Mouse (Mus musculus) spleen, postnatal 14 days (tissue): ENCODE data around the gene Elac2.

Experiments
- DNase-seq, 2 experiments: peaks; one replicate each; pipeline ENCODE4 v3.0.0; 2021 to 2022; ENCODE audit warnings: low spot score in 2 of 2

Gene Elac2

DNA sequence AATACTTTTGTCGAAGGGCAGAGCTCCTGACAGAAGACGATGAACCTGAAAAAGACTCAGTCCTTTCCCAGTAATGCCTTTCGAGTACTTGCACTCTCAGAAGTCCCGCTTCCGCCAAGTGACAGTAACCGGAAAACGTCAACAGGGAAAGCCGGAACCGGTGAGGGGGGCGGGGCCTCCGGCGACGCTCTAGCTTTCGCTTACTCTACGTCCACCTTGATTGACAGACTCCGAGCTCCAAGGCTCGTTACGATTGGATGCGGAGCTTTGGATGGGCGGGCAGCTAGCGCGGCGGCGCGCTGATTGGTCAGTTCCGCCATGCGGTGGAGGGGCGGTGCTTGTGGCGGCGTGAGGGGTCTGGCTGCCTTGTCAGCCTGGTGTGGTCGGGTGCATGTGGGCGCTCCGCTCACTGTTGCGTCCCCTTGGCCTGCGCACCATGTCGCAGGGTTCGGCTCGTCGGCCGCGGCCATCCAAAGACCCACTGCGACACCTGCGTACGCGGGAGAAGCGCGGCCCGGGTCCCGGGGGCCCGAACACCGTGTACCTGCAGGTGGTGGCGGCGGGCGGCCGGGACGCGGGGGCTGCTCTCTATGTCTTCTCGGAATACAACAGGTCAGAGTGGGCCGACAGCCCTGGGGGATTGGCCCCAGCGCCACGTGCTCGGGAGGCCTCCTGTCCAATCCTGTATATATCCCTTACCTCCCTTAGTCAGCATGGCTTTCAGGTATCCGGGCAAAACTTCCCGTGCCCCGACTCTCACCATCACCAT, at the start of gene Elac2:
Gene Elac2 (plus strand): TSS at position 319 of the 769 bp plus-strand sequence.
- peak; percentile 93 to 95 for DNase-seq

- no peak for DNase-seq
These were observed 49.7 kb upstream of the Elac2 start for GRCm38 (mm10) chr11:64929130-64929529.

DNA sequence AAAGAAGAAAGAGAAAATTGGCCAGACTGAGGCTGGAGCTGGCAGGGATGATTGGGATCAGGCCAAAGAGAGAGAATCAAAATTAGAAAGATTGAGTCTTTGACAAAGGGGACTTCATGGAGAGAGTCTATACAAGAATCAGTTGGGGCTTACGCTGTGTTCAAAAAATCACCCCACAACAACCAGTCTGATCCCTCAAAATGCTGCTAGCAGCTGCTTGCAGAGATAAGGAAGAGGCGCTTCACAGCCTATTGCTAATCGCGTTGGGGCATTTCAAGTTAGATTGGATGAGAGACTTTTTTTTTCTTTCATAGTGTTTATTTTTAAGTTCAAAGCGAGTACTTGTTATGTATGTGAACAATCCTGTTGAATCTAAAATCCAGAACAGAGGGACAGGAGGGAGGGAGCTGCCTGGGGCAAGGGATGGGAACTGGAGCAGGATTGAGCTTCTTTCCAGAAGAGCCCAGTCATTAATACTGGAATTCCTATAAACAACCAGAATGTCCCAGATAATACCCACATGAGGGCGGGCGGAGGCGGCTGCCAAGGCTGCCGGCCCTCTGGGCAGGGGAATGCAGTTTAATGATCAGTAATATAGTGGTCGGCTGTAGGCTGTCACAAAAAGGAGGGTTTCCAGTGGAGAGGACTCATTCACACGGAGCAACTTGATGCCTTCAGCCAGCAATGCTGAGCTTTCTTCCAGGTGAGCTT, 47.6 kb upstream of the Elac2 start:
- DNase-seq, result no peak

DNA sequence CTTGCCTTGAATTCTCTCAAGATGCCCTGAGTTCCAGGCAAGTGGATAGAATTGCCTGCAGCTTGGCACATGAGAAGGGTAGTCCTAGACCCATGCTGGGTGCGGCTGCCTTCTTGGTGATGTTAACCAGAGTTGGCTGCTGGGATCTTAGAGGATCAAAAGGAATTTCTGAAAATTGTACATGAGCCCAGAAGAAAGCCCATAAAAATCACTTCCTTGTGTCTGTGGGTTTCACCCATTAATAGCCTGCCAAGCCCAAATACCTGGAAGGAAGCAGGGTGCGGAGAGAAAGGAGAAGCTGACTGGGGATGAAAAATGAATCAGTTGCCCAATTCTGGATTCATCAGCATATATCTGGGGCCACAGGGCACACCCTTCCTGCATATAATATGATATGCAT, 41.6 kb upstream of the Elac2 start:
- DNase-seq, result no peak

GRCm38 (mm10) chr11:64941193-64941592, 37.6 kb upstream of the Elac2 start:
- no peak for DNase-seq

DNA sequence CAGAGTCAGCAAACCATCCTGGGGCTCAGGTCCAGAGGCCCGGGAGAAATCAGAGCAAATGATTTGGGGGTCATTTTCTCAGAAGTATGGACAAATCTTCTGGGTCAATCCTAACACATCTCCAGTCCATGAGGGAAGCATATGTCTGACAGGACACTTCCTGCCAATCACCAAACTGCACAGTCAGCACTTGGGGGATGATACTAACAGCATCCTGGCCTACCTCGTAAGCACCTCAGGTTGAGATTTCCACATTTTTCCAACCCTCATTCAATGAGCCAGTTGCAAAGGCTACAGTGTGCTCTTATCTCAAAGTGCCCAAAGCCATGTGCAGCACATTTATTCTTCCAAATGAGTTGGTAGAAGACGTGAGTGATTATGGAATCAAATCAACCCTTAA, 29.1 kb upstream of the Elac2 start:
- no peak for DNase-seq

DNA sequence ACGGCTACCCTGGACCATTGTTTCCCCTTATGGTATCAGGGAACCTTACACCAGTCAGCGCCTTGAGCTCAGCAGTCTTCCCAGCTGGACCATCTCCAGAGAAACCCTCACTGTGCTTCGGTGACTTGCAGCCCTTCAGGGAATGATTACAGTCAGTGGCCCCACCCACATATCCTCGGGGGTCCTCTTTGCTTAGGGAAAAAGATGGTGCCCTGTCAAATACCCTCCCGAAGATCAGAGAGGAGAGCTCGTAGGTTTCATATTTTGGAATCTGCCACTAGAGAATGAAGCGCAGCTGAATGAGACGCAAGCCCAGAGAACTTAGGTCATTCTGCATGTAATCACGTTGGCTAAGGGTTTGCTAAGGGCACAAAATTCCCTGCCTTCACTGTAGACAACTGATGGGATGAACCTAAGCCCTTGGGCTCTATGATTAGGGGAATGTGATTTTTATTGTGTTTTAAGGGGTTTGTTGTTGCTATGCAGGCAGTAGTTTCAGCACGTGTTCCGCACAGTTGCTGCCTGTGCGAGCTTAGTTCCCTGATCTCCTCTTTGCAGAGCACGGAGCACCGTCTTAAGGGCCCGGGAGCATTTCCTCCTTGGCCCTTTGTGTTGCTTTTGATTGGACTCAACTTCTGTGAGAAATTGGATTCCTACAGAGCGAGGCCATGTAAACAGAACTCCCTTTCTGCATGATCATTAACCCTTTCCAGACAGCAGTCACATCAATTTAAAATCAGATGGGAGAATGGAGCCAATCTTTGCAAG, 21.7 kb upstream of the Elac2 start:
- no peak for DNase-seq

DNA sequence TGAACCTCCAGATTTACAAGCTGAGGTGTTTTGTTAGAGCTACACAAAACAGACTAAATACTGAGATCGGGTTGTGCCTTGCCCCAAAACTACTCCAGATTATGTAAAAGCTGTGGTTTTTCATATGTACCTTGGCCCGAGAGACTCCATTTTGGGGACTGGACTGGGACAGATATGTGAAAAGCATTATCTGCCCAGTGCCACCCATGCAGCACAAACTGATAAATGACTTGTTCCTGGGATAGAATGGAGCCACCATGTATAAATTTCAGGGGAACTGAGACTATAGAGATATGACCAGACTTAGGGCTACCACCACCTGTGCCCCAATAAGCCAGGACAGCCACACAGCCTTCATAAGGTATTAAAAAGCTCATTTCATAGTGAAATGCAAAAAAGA, 16.2 kb upstream of the Elac2 start:
- DNase-seq, result no peak

- peak in 1 of 2 experiments; percentile 23 for DNase-seq
These were observed 10.3 kb upstream of the Elac2 start for GRCm38 (mm10) chr11:64968507-64968906.

- DNase-seq, result no peak
These were observed 9.9 kb upstream of the Elac2 start for GRCm38 (mm10) chr11:64968939-64969342.

DNA sequence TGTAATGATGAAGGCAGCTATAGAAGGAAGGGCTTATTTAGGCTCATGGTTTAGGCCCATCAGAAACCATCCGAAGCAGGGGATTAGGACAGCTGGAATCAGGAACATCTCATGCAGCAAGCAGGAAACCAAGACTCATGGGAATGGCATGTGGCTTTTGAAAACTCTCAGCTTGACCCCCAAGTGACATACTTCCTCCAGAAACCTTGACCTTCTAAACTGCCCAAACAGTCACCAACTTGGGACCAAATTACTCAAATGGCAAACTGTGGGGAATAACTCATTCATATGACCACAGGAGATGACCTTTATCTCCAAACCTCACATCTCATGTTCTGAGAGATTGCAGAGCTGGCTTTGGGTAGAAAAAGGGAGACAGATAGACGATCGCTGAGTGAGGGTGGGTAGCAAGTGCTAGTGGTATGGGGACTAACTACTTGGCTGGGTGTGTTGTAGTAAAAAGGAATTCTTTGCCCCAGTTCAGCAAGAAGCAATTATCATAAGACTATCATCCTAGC, 7.3 kb upstream of the Elac2 start:
- DNase-seq, result no peak

DNA sequence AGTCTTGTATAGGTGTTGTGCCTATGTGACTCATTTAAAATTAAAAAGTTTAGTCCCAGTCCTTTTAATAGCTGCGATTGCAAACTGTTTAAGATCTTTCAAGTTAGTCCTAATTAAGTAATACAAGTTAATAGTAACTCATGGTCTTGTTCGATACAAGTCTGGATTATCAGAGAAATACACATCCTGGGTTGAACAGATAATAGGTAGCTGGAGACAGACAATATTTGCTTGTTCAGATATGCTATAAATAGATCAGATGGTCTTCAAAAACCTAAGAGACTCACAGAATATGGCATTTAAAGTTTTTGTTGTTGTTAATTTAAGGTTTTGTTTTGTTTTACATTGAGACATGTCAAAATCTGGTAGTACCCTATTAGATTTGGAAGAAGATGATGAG, 6.4 kb upstream of the Elac2 start:
- DNase-seq, result no peak

DNA sequence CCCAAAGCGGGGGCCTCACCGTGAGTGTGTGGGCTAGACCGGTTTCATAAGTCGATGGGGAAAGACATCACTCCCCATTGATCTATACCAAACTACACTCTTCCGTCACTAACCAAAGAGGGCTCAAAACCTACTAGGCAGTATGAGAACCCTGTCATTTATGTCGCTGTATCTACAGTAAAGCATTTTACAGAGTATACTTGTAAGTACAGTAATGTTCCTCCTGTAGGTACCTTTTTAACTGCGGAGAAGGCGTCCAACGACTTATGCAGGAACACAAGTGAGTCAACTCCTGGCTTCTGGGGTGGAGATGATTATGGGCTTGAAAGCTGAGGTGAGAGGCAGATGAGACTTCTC, 629 bp downstream of the Elac2 start:
- DNase-seq, result no peak

GRCm38 (mm10) chr11:64988556-64988955, 9.7 kb downstream of the Elac2 start:
- no peak for DNase-seq

DNA sequence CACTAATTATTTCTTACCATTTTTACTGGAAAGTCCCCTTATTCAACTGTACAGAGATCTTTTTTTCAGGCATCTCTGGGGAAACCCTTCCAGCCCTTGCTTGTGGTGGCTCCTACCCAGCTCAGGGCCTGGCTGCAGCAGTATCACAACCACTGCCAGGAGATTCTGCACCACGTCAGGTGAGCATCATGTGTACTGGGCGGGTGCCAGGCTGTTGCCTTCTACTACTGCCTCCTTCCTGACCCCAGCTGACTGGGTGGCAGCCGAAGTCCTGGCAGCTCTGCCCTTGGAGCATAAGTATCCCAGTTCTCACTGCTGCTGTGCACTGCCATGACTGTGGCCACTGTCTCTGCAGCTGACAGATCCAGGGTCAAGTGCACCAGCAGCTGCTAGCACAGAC, 19.6 kb downstream of the Elac2 start:
- DNase-seq, result no peak

DNA sequence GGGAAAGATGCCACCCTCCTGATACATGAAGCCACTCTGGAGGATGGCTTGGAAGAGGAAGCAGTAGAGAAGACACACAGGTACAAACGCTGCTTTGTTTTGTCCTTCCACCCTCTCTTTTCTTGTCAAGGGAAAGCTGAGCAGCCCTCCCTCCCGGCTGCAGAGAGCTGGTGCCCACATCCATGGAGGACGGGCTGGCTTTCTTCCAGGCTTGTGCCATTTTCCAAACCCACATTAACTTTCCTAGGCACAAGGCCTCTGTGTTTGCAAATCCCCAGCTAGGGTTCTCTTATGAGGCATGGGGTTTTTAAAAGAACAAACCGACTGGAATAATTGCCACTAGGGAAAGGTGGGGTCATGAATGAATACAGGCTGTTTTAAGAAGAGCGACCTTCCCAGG, 20.8 kb downstream of the Elac2 start:
- DNase-seq, result no peak

GRCm38 (mm10) chr11:65001729-65002128, 22.9 kb downstream of the Elac2 start:
- no peak for DNase-seq

- no peak for DNase-seq
These were observed 24.8 kb downstream of the Elac2 start for GRCm38 (mm10) chr11:65003611-65004010.

- no peak for DNase-seq
These were observed 26.0 kb downstream of the Elac2 start for GRCm38 (mm10) chr11:65004836-65005235.

DNA sequence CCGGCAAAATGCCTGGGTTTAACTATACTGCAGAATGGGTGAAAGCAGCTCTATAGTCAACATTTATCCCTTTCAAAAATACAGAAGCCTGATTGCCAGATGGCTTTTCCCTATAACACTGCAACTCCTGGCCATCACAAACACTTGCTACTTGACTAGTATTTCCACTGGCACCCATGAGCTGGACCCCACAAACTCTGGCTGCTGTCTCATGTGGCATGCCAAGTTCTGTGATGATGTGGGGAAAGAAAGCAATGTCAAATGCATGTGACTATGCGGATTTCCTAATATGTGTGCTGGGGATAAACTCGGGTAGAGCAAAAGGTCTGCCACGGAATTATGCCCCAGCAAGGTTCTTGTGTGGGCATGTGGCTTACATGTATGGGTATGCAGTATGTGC, 27.2 kb downstream of the Elac2 start:
- no peak for DNase-seq

DNA sequence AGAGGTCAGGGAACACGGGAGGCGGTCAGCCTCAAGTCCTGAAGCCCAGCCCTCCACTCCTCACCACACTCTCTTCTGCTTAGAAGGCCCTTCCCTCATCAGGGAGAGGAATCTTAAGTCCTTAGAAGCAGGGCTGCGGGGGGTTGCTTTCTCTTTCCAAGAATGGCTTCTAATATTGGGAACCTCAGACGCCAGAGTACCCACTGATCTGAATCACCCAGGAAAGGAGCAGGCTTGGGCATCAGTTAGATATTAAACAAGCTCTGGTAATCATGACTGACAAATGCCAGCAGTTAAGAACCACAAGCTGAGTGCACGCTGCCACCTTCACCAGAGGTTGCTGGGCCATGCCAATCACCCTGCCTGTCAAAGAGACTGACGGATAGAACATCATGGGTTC, 35.1 kb downstream of the Elac2 start:
- no peak for DNase-seq

DNA sequence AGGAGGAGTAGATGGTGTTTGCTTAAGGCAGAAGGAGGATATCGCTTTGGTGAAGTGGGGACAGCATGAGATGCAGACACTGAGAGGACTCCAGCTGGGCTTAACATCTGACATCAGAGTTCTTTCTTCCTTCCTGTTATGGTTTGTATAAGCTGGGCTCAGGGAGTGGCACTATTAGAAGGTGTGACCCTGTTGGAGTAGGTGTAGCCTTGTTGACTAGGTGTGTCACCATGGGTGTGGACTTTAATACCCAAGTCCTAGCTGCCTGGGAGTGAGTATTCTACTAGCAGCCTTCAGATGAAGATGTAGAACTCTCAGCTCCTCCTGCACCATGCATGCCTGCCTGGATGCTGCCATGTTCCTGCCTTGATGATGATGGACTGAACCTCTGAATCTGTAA, 37.9 kb downstream of the Elac2 start:
- no peak for DNase-seq

- DNase-seq, result no peak
These were observed 41.9 kb downstream of the Elac2 start for GRCm38 (mm10) chr11:65020744-65021143.
